Mouse (Mus musculus): ENCODE results near the gene Stfa3.
A peak's percentile ranks its signal among the peaks of the same experiment; 100 is the strongest.
"Not testable (repeated sequence)": the region's sequence is repeated elsewhere in the genome, so short reads cannot be mapped to it uniquely, and the experiment has no call there.

Stfa3 gene

GRCm38 (mm10) chr16:36455342-36455802 is at the start of gene Stfa3:
Gene Stfa3, minus strand, starts transcription at chr16:36455392.
- no peak for DNase-seq (ENCODE audit: low spot score)

- no peak for DNase-seq (ENCODE audit: low spot score)
Observed at GRCm38 (mm10) chr16:36502286-36502685, 47.1 kb upstream of the Stfa3 start.

DNA sequence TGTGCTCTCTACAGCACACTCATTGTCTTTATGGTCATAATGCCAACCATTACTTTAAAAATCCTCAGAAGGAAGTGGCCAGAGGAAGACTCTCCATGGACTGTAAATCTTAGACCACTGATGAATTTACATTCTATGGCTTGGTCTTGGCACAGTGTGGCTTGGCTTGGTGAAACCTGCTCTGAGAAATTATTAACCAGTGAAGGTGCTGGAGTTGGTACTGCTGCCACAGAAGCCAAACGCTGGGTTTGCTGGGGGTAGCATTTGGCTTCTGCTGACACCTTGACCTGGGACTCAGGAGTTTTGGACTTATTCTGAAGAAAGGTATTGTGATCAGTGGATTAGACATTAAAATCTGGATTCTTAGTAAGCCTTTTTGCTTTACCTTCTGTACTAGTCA is 37.2 kb upstream of the Stfa3 start:
- DNase-seq (ENCODE audit: low spot score) = no peak

DNA sequence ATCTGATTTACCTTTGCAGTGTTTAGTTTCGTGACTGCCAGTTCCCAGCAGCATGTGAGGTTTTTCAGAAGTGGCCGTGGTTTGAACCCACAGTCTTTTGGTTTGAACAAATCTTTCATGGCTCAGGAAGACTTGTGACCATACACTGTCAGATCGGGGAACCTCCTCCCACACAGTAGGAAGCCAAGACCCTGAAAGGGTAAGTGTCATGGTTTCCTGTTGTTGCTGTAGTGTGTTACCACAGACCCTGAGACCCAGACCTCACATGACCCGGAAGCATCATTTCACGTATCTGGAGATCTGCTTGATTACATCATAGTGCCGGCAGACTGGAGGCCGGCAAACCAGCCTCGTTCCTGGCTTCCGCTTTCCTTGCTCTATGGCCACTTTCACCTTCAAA is 21.7 kb upstream of the Stfa3 start:
- DNase-seq (ENCODE audit: low spot score) = no peak

DNA sequence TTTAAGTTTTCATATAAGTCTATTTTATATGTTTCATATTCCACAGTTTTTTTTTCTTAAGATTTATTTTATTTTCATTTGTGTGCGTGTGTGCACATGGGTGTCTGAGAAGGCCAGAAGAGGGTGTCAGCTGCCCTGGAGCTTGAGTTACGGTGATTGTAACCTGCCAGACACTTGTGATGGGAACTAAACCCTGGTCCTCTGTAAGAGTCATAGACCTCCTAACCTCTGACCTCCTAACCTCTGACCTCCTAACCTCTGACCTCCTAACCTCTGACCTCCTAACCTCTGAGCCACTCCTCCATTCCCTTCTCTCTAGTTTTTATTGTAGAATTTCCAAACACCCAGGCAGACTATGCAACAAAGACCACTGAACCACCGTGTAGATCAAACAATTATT is 20.3 kb upstream of the Stfa3 start:
- DNase-seq (ENCODE audit: low spot score) = no peak

GRCm38 (mm10) chr16:36474849-36475248 is 19.7 kb upstream of the Stfa3 start:
- DNase-seq (ENCODE audit: low spot score) = no peak

- DNase-seq (ENCODE audit: low spot score) = peak; percentile 53
Observed at GRCm38 (mm10) chr16:36473217-36474216, 18.3 kb upstream of the Stfa3 start.

DNA sequence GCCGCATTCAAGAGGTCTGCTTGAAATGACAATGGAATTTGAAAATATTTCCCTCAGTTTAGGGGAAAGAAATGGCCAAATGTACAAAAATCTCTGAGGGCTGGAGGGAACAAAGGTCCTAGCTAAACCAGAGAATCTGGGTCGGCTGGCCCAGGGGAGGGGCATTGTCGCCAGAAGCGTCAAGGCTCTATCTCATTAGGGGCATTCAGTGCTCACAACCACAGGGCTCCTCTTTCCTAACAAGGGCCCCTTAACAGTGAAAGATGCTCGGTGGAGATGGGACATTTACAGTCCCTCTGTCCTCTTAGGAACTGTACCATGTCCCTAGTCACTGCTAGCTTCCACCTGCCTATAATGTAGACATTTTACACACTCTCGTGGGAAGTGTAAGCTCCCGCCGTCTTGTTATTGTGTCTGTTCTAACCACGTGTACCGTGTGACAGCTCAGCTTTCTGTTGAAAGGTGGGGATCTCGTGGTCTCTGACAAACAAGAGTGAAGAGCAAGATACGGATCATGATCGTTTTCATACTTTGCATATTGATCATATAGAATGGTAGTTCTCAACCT is 16.0 kb upstream of the Stfa3 start:
- no peak for DNase-seq (ENCODE audit: low spot score)

GRCm38 (mm10) chr16:36469955-36470478 is 14.8 kb upstream of the Stfa3 start:
- peak; percentile 41 for DNase-seq (ENCODE audit: low spot score)

DNA sequence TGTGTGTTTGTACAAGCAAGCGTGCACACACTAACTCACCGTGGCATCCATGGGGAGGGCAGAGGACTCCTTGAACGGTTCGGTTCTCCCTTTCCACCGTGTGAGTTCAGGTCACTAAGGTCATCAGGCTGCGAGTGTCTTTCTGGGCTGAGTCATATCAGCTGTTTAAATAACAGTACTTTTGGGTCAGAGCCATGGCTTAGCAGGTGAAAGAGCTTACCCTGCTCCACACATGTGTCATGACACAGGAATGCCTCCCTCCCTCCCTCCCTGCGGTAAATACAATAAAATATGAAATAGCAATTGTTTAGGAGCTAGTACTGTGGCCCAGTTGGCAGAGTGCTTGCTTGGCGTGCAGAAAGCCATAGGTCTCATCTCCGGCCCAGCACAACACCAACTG is 14.2 kb upstream of the Stfa3 start:
- peak; percentile 57 for DNase-seq (ENCODE audit: low spot score)

DNA sequence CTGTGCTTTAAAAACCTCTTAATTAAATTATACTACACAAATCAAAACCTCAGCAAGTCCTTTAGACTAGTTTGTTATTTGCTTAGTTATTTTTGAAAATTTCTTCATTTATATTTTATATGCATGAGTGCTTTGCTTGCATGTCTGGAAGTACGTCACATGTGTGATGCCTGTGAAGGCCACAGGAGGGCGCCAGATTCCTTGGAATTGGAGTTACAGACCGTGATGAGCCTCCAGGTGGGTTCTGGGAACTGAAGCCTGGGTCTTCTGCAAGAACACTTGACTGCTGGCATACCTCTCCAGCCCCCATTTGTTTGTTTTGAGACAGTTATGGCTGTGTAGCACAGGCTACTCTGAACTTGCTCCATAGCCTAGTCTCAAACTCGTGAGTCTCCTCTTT is 13.7 kb upstream of the Stfa3 start:
- peak; percentile 10 for DNase-seq (ENCODE audit: low spot score)

DNA sequence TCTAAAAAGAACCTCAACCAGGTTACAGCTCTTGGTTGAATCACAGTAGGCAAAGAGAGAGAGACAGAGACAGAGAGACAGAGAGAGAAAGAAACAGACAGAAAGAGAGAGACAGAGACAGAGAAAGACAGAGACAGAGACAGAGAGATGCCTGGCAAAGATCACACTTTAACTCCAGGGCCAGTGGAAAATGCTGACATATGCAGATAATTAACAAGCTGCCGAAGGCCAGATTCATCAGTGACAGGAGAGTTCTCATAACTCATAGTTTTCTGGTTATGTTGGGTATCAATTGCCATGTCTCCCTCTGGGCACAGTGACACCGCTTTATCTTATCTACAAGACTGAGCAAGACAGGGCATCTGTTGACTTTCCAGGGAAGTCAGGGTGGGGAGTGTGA is 12.7 kb upstream of the Stfa3 start:
- no peak for DNase-seq (ENCODE audit: low spot score)

DNA sequence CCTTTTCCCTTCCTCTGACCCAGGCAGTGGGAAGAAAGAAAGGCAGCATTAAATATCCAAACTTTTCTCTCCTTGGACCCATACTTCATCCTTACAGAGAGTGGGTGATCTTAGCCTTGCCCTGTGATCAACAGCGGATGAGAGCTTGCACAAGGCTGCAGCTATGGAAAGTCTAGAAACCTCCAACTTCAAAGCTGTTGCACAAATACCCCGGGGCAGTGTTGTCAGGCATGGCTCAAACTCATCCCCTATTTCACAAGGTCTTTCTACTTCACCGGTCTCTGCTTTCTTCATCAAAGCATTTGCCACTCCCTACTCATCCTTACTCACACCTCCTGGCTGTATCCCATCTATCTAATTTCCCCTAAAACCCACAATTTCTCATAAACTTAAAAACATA is 10.2 kb upstream of the Stfa3 start:
- no peak for DNase-seq (ENCODE audit: low spot score)

DNA sequence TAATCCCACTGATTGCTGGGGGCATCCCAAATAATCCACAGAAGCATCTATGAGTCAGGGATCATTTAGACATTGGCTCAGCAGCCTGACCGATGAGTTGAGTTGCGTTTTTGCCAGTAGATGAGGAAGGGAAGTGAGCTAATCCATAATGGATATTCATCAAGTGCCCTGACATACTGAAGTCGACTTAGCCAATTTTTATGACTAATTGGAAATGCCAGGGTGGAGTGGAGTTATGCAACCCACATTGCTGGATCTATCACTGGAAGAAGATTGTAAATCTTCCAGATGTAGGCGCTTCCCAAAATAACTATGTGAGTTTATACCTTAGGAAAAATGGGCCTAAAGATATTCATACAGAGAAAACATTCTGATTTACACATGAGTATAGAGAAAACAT is 8.9 kb upstream of the Stfa3 start:
- DNase-seq (ENCODE audit: low spot score) = no peak

DNA sequence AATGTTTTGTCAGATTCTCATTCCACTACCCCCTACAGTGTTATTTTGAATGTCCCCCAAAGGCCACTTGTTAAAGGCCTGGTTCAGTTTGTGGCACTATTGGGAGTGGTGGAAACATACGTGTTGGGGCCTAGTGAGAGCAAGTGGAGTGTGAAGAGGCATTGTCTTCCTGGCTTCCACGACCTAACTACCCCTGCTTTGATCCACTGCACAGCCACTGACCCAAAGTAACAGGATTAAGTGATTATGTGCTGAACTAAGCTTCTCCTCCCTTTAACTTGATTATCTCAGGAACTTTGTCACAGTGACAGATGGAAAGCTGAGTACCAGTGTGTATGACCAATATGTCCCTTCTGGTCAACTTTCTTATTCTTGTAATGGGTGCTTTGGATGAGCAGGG is 5.2 kb upstream of the Stfa3 start:
- DNase-seq (ENCODE audit: low spot score) = no peak

GRCm38 (mm10) chr16:36420979-36421378 is 34.2 kb downstream of the Stfa3 start:
- DNase-seq (ENCODE audit: low spot score) = not testable (repeated sequence)

- no peak for DNase-seq (ENCODE audit: low spot score)
Observed at GRCm38 (mm10) chr16:36408357-36408756, 46.8 kb downstream of the Stfa3 start, which contains the start of gene Stfa2. Gene Stfa2, minus strand, starts transcription at chr16:36408457.
